Mouse (Mus musculus): Measurements from ENCODE around the gene Tyro3. TPM values are rescaled to one million over a fixed set of nuclear protein-coding genes. Genes with fewer than 3 reads are reported as not detected.

Tyro3 gene
- 0.19 and 0.57 TPM in 2 replicates for polyA plus RNA-seq (2012; ENCODE audit: low replicate concordance)

GRCm38 (mm10) chr2:119797279-119797783 is at the start of gene Tyro3:
Tyro3 (plus strand) TSS chr2:119797733.

GRCm38 (mm10) chr2:119760251-119760650 is 37.3 kb upstream of the Tyro3 start, which contains the start of gene Ltk:
Ltk (minus strand) TSS chr2:119760431.

GRCm38 (mm10) chr2:119787206-119787883 is 10.2 kb upstream of the Tyro3 start, which contains the start of gene Rpap1:
Rpap1 (minus strand) TSS chr2:119787537.

Other genes with a start within 250 kb of the Tyro3 start
- 1.7 and 3.2 TPM in 2 replicates for gene Nusap1, start 179.4 kb upstream of the Tyro3 start, polyA plus RNA-seq (2012; ENCODE audit: low replicate concordance)
- 7.5 and 30.5 TPM in 2 replicates for gene Oip5, start 179.3 kb upstream of the Tyro3 start, polyA plus RNA-seq (2012; ENCODE audit: low replicate concordance)
- 2.2 and 3.8 TPM in 2 replicates for gene Ndufaf1, start 134.9 kb upstream of the Tyro3 start, polyA plus RNA-seq (2012; ENCODE audit: low replicate concordance)
- 10.0 and 27.0 TPM in 2 replicates for gene Rtf1, start 122.7 kb upstream of the Tyro3 start, polyA plus RNA-seq (2012; ENCODE audit: low replicate concordance)
- 0.60 and 0.65 TPM in 2 replicates for gene Itpka, start 55.4 kb upstream of the Tyro3 start, polyA plus RNA-seq (2012; ENCODE audit: low replicate concordance)
- gene Ltk, start 37.3 kb upstream of the Tyro3 start, polyA plus RNA-seq (2012; ENCODE audit: low replicate concordance) = 1.1 and 1.3 TPM in 2 replicates
- gene Rpap1, start 10.2 kb upstream of the Tyro3 start, polyA plus RNA-seq (2012; ENCODE audit: low replicate concordance) = 9.6 and 36.8 TPM in 2 replicates
- 0.74 and 3.2 TPM in 2 replicates for gene Mga, start 99.5 kb downstream of the Tyro3 start, polyA plus RNA-seq (2012; ENCODE audit: low replicate concordance)
- gene Mapkbp1, start 175.0 kb downstream of the Tyro3 start, polyA plus RNA-seq (2012; ENCODE audit: low replicate concordance) = 2.0 and 4.4 TPM in 2 replicates
- gene Jmjd7, start 229.8 kb downstream of the Tyro3 start, polyA plus RNA-seq (2012; ENCODE audit: low replicate concordance) = 7.1 and 7.6 TPM in 2 replicates
- gene Gm28042, start 229.8 kb downstream of the Tyro3 start, polyA plus RNA-seq (2012; ENCODE audit: low replicate concordance) = 1.5 and 1.8 TPM in 2 replicates
- 6.9 and 15.0 TPM in 2 replicates for gene Pla2g4b, start 235.7 kb downstream of the Tyro3 start, polyA plus RNA-seq (2012; ENCODE audit: low replicate concordance)

All from leukemia stem cell, adult 10-12 weeks (primary cell).